Mouse (Mus musculus) macrophage (primary cell): Measurements from ENCODE around the gene Fstl4. TPM values are rescaled to one million over a fixed set of nuclear protein-coding genes. Genes with fewer than 3 reads are reported as not detected.

Experiments used
- H3K27ac ChIP-seq: fragments of 350-480 bp; formaldehyde crosslinking; 2 replicates; pipeline ENCODE4 v1.9.0; 2021
- H3K36me3 ChIP-seq: fragments of 350-480 bp; formaldehyde crosslinking; 2 replicates; pipeline ENCODE4 v1.9.0; 2021; ENCODE audit errors: inconsistent target
- H3K4me3 ChIP-seq: fragments of 350-480 bp; formaldehyde crosslinking; 2 replicates; pipeline ENCODE4 v1.9.0; 2021; ENCODE audit errors: inconsistent target
- H3K79me2 ChIP-seq: fragments of 350-480 bp; formaldehyde crosslinking; 2 replicates; pipeline ENCODE4 v1.9.0; 2021; ENCODE audit errors: inconsistent target
- WGBS: methylation state at CpG from one replicate; pipeline ENCODE4 v1.1.7; 2026; ENCODE audit warnings: inconsistent platforms; ENCODE audit not compliant: missing documents; 5-methylcytosine and 5-hydroxymethylcytosine counted together
- polyA plus RNA-seq: library from polyadenylated mRNA; stranded (reverse); fragments of 250-400 nt; gene quantifications from 3 replicates; pipeline ENCODE4 v1.2.4, GENCODE M21; 2018; ENCODE audit warnings: inconsistent platforms

Gene Fstl4
- polyA plus RNA-seq, 1 experiment from 2014 or later = not detected

GRCm38 (mm10) chr11:53091596-53091995 is 327.2 kb downstream of the Fstl4 start:
- Histone ChIP-seq H3K27ac (no peak overlapping the region), H3K36me3 (no peaks in the 10 kb centered on the region), H3K4me3 (no peak overlapping the region), H3K79me2 (no peaks in the 10 kb centered on the region)
- WGBS = 96% methylated on average over 5 of the region's 5 CpGs

- Histone ChIP-seq H3K36me3 (no peaks in the 10 kb centered on the region), H3K79me2 (no peaks in the 10 kb centered on the region), H3K27ac (no peak overlapping the region), H3K4me3 (no peak overlapping the region)
- 25% methylated on average over 9 of the region's 9 CpGs for WGBS
These were observed 332.4 kb downstream of the Fstl4 start for GRCm38 (mm10) chr11:53096871-53097270.

- Histone ChIP-seq H3K36me3 (no peaks in the 10 kb centered on the region), H3K4me3 (no peak overlapping the region), H3K27ac (no peak overlapping the region), H3K79me2 (no peaks in the 10 kb centered on the region)
- 52% methylated on average over 8 of the region's 8 CpGs for WGBS
These were observed 332.9 kb downstream of the Fstl4 start for GRCm38 (mm10) chr11:53097331-53097730.

GRCm38 (mm10) chr11:53097870-53098269 is 333.4 kb downstream of the Fstl4 start:
- Histone ChIP-seq H3K79me2 (no peaks in the 10 kb centered on the region), H3K27ac (no peak overlapping the region), H3K36me3 (no peaks in the 10 kb centered on the region), H3K4me3 (no peak overlapping the region)
- WGBS = 26% methylated on average over 6 of the region's 6 CpGs

GRCm38 (mm10) chr11:53098780-53099198 is 334.4 kb downstream of the Fstl4 start:
- 64% methylated on average over 3 of the region's 3 CpGs for WGBS
- H3K79me2 ChIP-seq = no peaks in the 10 kb centered on the region
- no peaks in the 10 kb centered on the region for H3K36me3 ChIP-seq
- no peak overlapping the region for H3K27ac ChIP-seq
- H3K4me3 ChIP-seq = no peak overlapping the region

- Histone ChIP-seq H3K79me2 (no peaks in the 10 kb centered on the region), H3K4me3 (no peak overlapping the region), H3K36me3 (no peaks in the 10 kb centered on the region), H3K27ac (no peak overlapping the region)
- 94% methylated on average over 5 of the region's 5 CpGs for WGBS
These were observed 334.9 kb downstream of the Fstl4 start for GRCm38 (mm10) chr11:53099322-53099721.

GRCm38 (mm10) chr11:53101732-53102131 is 337.3 kb downstream of the Fstl4 start:
- Histone ChIP-seq H3K36me3 (no peaks in the 10 kb centered on the region), H3K79me2 (no peaks in the 10 kb centered on the region), H3K4me3 (no peak overlapping the region), H3K27ac (no peak overlapping the region)
- WGBS = 89% methylated on average over 5 of the region's 5 CpGs

- H3K79me2 ChIP-seq = no peaks in the 10 kb centered on the region
- WGBS = 83% methylated on average over 10 of the region's 10 CpGs
- no peak overlapping the region for H3K4me3 ChIP-seq
- H3K27ac ChIP-seq = no peak overlapping the region
- no peaks in the 10 kb centered on the region for H3K36me3 ChIP-seq
These were observed 339.3 kb downstream of the Fstl4 start for GRCm38 (mm10) chr11:53103601-53104325.

- 90% methylated on average over 5 of the region's 5 CpGs for WGBS
- no peak overlapping the region for H3K4me3 ChIP-seq
- H3K79me2 ChIP-seq = no peaks in the 10 kb centered on the region
- H3K27ac ChIP-seq = no peak overlapping the region
- no peaks in the 10 kb centered on the region for H3K36me3 ChIP-seq
These were observed 343.3 kb downstream of the Fstl4 start for GRCm38 (mm10) chr11:53107706-53108105.

GRCm38 (mm10) chr11:53108798-53109197 is 344.4 kb downstream of the Fstl4 start:
- H3K36me3 ChIP-seq = no peaks in the 10 kb centered on the region
- no peak overlapping the region for H3K4me3 ChIP-seq
- H3K79me2 ChIP-seq = no peaks in the 10 kb centered on the region
- H3K27ac ChIP-seq = no peak overlapping the region
- 97% methylated on average over 6 of the region's 6 CpGs for WGBS

- Histone ChIP-seq H3K79me2 (no peaks in the 10 kb centered on the region), H3K4me3 (no peak overlapping the region), H3K27ac (no peak overlapping the region), H3K36me3 (no peaks in the 10 kb centered on the region)
- 78% methylated on average over 6 of the region's 6 CpGs for WGBS
These were observed 345.4 kb downstream of the Fstl4 start for GRCm38 (mm10) chr11:53109701-53110467.

- Histone ChIP-seq H3K27ac (no peak overlapping the region), H3K79me2 (no peaks in the 10 kb centered on the region), H3K36me3 (no peaks in the 10 kb centered on the region), H3K4me3 (no peak overlapping the region)
- WGBS = 46% methylated on average over 4 of the region's 4 CpGs
These were observed 351.3 kb downstream of the Fstl4 start for GRCm38 (mm10) chr11:53115711-53116110.

GRCm38 (mm10) chr11:53116356-53116755 is 351.9 kb downstream of the Fstl4 start:
- WGBS = 90% methylated on average over 2 of the region's 2 CpGs
- no peaks in the 10 kb centered on the region for H3K79me2 ChIP-seq
- no peaks in the 10 kb centered on the region for H3K36me3 ChIP-seq
- H3K4me3 ChIP-seq = no peak overlapping the region
- no peak overlapping the region for H3K27ac ChIP-seq

GRCm38 (mm10) chr11:53118226-53118965 is 354.0 kb downstream of the Fstl4 start:
- H3K4me3 ChIP-seq = no peak overlapping the region
- 90% methylated on average over 9 of the region's 11 CpGs for WGBS

GRCm38 (mm10) chr11:53119966-53120365 is 355.5 kb downstream of the Fstl4 start:
- no peaks in the 10 kb centered on the region for H3K79me2 ChIP-seq
- H3K36me3 ChIP-seq = no peaks in the 10 kb centered on the region
- 95% methylated on average over 5 of the region's 5 CpGs for WGBS
- H3K4me3 ChIP-seq = no peak overlapping the region
- H3K27ac ChIP-seq = no peak overlapping the region

More at GRCm38 (mm10) chr11:53118226-53118965, 354.0 kb downstream of the Fstl4 start:
- H3K79me2 ChIP-seq = no peaks in the 10 kb centered on the region
- no peak overlapping the region for H3K27ac ChIP-seq
- H3K36me3 ChIP-seq = no peaks in the 10 kb centered on the region
